Mouse (Mus musculus) midbrain, embryonic 13.5 days (tissue): ENCODE measurements around the gene Cenpl. TPM values are rescaled to one million over a fixed set of nuclear protein-coding genes. Genes with fewer than 3 reads are reported as not detected.

ENCODE experiments used
- ATAC-seq: fragments of 200-750 bp; cut with Nextera tagmentation; 2 replicates; pipeline ENCODE4 v1.8.0; 2017; ENCODE audit warnings: mild to moderate bottlenecking, moderate TSS enrichment, moderate library complexity
- H3K27ac ChIP-seq: fragments of 300-500 bp; sonication (generic); 2 replicates; pipeline ENCODE4 v1.5.1; 2015; ENCODE audit warnings: inconsistent platforms, mild to moderate bottlenecking, moderate library complexity
- H3K27me3 ChIP-seq: fragments of 300-500 bp; sonication (generic); 2 replicates; pipeline ENCODE4 v1.6.1; 2015; ENCODE audit warnings: mild to moderate bottlenecking, inconsistent platforms
- H3K36me3 ChIP-seq: fragments of 300-500 bp; sonication (generic); 2 replicates; pipeline ENCODE4 v1.6.1; 2015; ENCODE audit warnings: mild to moderate bottlenecking, inconsistent platforms
- H3K4me1 ChIP-seq: fragments of 300-500 bp; sonication (generic); replicated peaks from 2 replicates; pipeline ENCODE4 v1.6.1; 2015; ENCODE audit warnings: inconsistent platforms
- H3K4me2 ChIP-seq: fragments of 300-500 bp; sonication (generic); replicated peaks from 2 replicates; pipeline ENCODE4 v1.6.1; 2015; ENCODE audit warnings: moderate library complexity, mild to moderate bottlenecking, inconsistent platforms
- H3K4me3 ChIP-seq: fragments of 300-500 bp; sonication (generic); replicated peaks from 2 replicates; pipeline ENCODE4 v1.5.1; 2015; ENCODE audit warnings: mild to moderate bottlenecking, inconsistent platforms
- H3K9ac ChIP-seq: fragments of 300-500 bp; sonication (generic); replicated peaks from 2 replicates; pipeline ENCODE4 v1.6.1; 2015; ENCODE audit warnings: mild to moderate bottlenecking, inconsistent platforms
- H3K9me3 ChIP-seq: fragments of 300-500 bp; sonication (generic); 2 replicates; pipeline ENCODE4 v1.6.1; 2016; ENCODE audit warnings: mild to moderate bottlenecking, inconsistent platforms
- WGBS: fragments of 180-500 bp; shearing (Covaris S2); methylation state at CpG from one replicate; pipeline ENCODE4 v1.1.7; 2015; 5-methylcytosine and 5-hydroxymethylcytosine counted together
- polyA plus RNA-seq: library from polyadenylated mRNA; unstranded; fragments of >200 nt; fragmentation: Nextera tagmentation; extraction: Ambion mirVana; gene quantifications from 2 replicates; pipeline ENCODE4 v1.2.1, GENCODE M21; 2015

Gene Cenpl
- polyA plus RNA-seq, 1 experiment from 2014 or later, result 19.1 TPM

GRCm38 (mm10) chr1:161035786-161036404, 34.6 kb upstream of the Cenpl start:
- Histone ChIP-seq H3K4me2 (peak overlapping the region; percentile 71), H3K27me3 (no peaks in the 10 kb centered on the region), H3K9me3 (no peaks in the 10 kb centered on the region), H3K4me1 (peaks cover 43% of the 10 kb centered on the region), H3K27ac (peak overlapping the region; percentile 90), H3K36me3 (peaks cover 50% of the 10 kb centered on the region), H3K4me3 (peak overlapping the region; percentile 88), H3K9ac (peak overlapping the region; percentile 96)
- no peak for ATAC-seq
- WGBS, result 0% methylated on average over 6 of the region's 6 CpGs

- peaks cover 45% of the 10 kb centered on the region for H3K36me3 ChIP-seq
These were observed 34.1 kb upstream of the Cenpl start for GRCm38 (mm10) chr1:161036411-161036841.

GRCm38 (mm10) chr1:161037026-161037425, 33.5 kb upstream of the Cenpl start:
- whole genome bisulfite sequencing, result 4% methylated on average over 1 of the region's 1 CpGs
- no peaks in the 10 kb centered on the region for H3K27me3 ChIP-seq
- H3K9me3 ChIP-seq, result no peaks in the 10 kb centered on the region
- H3K27ac ChIP-seq, result peak overlapping the region; percentile 90
- no peak for ATAC-seq
- H3K4me2 ChIP-seq, result peak overlapping the region; percentile 71
- H3K4me1 ChIP-seq, result peaks cover 43% of the 10 kb centered on the region
- peak overlapping the region; percentile 96 for H3K9ac ChIP-seq
- H3K4me3 ChIP-seq, result peak overlapping the region; percentile 88
- peaks cover 44% of the 10 kb centered on the region for H3K36me3 ChIP-seq

More at GRCm38 (mm10) chr1:161036411-161036841, 34.1 kb upstream of the Cenpl start:
- Histone ChIP-seq H3K27ac (peak overlapping the region; percentile 90), H3K27me3 (no peaks in the 10 kb centered on the region), H3K9ac (peak overlapping the region; percentile 96), H3K9me3 (no peaks in the 10 kb centered on the region), H3K4me3 (peak overlapping the region; percentile 88), H3K4me2 (peak overlapping the region; percentile 71), H3K4me1 (peaks cover 43% of the 10 kb centered on the region)
- ATAC-seq, result no peak
- 1% methylated on average over 5 of the region's 5 CpGs for WGBS

GRCm38 (mm10) chr1:161037599-161037998, 32.9 kb upstream of the Cenpl start:
- no peak for ATAC-seq
- Histone ChIP-seq H3K9me3 (no peaks in the 10 kb centered on the region), H3K9ac (peak overlapping the region; percentile 54), H3K4me2 (peak overlapping the region; percentile 50), H3K4me3 (peak overlapping the region; percentile 31), H3K27me3 (no peaks in the 10 kb centered on the region), H3K27ac (peak overlapping the region; percentile 55), H3K4me1 (peaks cover 41% of the 10 kb centered on the region), H3K36me3 (peaks cover 39% of the 10 kb centered on the region)
- 24% methylated on average over 3 of the region's 3 CpGs for WGBS

DNA sequence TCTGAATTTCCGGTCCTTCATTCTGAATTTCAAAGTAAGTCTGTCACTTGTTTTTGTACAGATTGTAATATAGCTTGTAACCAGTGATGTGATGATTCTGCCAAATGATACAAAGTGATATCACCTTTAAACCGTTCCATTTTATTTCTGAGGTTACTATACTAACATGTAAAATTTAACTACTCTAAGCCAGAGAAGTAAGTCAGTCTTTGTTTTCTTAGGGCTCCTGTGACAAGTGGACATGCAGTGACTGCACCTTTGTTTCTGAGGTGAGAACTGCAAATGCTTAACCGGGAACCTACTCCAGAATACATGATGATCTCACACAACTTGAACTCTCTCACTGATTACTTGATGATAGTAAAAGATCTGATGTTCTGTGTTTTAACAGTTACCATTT, 32.5 kb upstream of the Cenpl start:
- H3K4me3 ChIP-seq, result peak overlapping the region; percentile 31

DNA sequence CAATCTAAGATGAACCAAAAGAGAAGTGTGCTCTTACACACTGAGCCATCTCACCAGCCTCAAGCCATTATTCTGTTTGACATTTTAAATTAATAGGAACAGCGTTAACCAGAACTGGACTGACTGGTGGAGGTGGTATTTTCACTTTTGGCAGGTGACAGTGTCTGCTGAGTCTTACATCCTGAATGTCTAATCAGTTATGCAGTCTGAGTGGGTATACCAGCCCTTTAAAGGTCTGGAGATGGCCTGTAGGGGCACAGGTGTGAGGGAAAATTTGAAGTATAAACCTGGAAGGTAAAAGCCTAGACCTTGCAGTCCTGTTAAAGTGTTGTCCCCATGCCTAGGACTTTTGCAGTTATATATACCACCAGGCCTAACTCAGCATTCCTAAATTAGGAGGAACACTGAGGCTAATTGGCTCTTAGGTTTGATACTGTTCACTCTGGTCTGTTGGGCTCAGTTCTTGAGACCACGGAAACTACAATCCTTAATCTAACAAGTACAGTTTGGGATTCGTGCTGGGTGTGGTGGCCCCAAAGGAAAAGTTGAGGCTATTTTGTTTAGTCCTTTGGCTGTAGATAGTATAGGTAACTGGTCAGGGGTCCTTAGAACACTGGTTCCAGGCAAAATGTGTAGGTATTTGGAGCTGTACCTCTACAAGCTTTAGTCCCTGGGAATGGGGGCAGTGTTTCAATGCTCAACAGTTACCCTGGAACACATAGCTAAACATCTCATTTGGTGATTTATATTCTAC, 31.4 kb upstream of the Cenpl start:
- Histone ChIP-seq H3K9ac (no peak overlapping the region), H3K27ac (peak overlapping the region; percentile 41), H3K4me3 (no peak overlapping the region), H3K27me3 (no peaks in the 10 kb centered on the region), H3K36me3 (peaks cover 47% of the 10 kb centered on the region), H3K9me3 (no peaks in the 10 kb centered on the region), H3K4me2 (no peak overlapping the region), H3K4me1 (peaks cover 26% of the 10 kb centered on the region)
- ATAC-seq, result no peak
- WGBS, result 10% methylated on average over 3 of the region's 3 CpGs

More for the DNA sequence above, 32.5 kb upstream of the Cenpl start:
- Histone ChIP-seq H3K9me3 (no peaks in the 10 kb centered on the region), H3K27ac (no peak overlapping the region; the same call in 1 of the 2 replicates), H3K9ac (peak overlapping the region; percentile 54), H3K36me3 (peaks cover 39% of the 10 kb centered on the region), H3K27me3 (no peaks in the 10 kb centered on the region), H3K4me1 (peaks cover 37% of the 10 kb centered on the region), H3K4me2 (peak overlapping the region; percentile 50)
- 33% methylated on average over 3 of the region's 3 CpGs for WGBS
- no peak for ATAC-seq

GRCm38 (mm10) chr1:161039741-161040425, 30.6 kb upstream of the Cenpl start:
- Histone ChIP-seq H3K27ac (peak overlapping the region; percentile 41), H3K9ac (no peak overlapping the region), H3K9me3 (no peaks in the 10 kb centered on the region), H3K4me2 (no peak overlapping the region), H3K4me1 (peaks cover 26% of the 10 kb centered on the region), H3K36me3 (peaks cover 54% of the 10 kb centered on the region), H3K27me3 (no peaks in the 10 kb centered on the region), H3K4me3 (no peak overlapping the region)
- ATAC-seq, result peak; percentile 34
- WGBS, result 11% methylated on average over 3 of the region's 3 CpGs

DNA sequence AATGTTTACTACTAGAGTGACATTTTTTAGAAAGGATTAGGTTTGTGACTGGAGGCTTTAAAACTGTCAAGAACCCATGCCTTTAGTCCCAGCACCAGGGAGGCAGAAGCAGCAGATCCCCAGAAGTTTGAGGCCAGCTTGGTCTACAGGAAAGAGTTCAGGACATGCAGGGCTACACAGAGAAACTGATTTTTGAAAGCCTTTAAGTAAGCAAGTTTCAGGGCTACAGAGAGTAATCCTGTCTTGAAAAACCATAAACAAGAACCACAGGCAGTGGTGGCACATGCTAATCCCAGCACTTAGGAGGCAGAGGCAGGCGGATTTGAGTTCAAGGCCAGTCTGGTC, 30.1 kb upstream of the Cenpl start:
- ATAC-seq, result no peak
- Histone ChIP-seq H3K4me1 (peaks cover 26% of the 10 kb centered on the region), H3K9ac (no peak overlapping the region), H3K27ac (peak overlapping the region; percentile 41), H3K4me2 (no peak overlapping the region), H3K36me3 (peaks cover 59% of the 10 kb centered on the region), H3K27me3 (no peaks in the 10 kb centered on the region), H3K4me3 (no peak overlapping the region), H3K9me3 (no peaks in the 10 kb centered on the region)
- WGBS, result 67% methylated on average over 1 of the region's 1 CpGs

DNA sequence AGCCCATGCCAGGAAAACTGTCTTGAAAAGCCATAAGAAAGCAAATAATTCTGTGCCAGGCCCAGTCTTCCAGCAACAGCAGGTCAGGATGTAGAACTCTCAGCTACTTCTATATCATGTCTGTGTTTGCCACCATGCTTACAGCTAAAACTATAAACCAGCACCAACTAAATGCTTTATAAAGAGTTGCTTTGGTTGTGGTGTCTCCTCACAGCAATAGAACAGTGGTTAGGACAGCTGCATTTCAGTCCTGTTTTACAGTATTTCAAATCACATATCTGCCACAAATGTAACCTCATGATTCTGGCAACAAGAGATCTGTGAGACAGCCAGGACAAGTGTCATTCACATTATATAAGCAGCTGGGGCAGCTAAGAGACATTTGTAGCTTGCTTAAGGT, 29.7 kb upstream of the Cenpl start:
- no peak for ATAC-seq
- H3K36me3 ChIP-seq, result peaks cover 64% of the 10 kb centered on the region

GRCm38 (mm10) chr1:161041261-161042020, 29.1 kb upstream of the Cenpl start:
- no peaks in the 10 kb centered on the region for H3K27me3 ChIP-seq
- no peak overlapping the region for H3K27ac ChIP-seq
- no peaks in the 10 kb centered on the region for H3K9me3 ChIP-seq
- no peak for ATAC-seq
- no peak overlapping the region for H3K4me2 ChIP-seq
- H3K4me1 ChIP-seq, result peaks cover 24% of the 10 kb centered on the region
- H3K36me3 ChIP-seq, result peaks cover 70% of the 10 kb centered on the region
- 92% methylated on average over 7 of the region's 7 CpGs for WGBS
- no peak overlapping the region for H3K9ac ChIP-seq
- H3K4me3 ChIP-seq, result no peak overlapping the region

More for the DNA sequence above, 29.7 kb upstream of the Cenpl start:
- Histone ChIP-seq H3K4me3 (no peak overlapping the region), H3K9me3 (no peaks in the 10 kb centered on the region), H3K4me2 (no peak overlapping the region), H3K27me3 (no peaks in the 10 kb centered on the region), H3K9ac (no peak overlapping the region), H3K4me1 (peaks cover 26% of the 10 kb centered on the region), H3K27ac (no peak overlapping the region)

DNA sequence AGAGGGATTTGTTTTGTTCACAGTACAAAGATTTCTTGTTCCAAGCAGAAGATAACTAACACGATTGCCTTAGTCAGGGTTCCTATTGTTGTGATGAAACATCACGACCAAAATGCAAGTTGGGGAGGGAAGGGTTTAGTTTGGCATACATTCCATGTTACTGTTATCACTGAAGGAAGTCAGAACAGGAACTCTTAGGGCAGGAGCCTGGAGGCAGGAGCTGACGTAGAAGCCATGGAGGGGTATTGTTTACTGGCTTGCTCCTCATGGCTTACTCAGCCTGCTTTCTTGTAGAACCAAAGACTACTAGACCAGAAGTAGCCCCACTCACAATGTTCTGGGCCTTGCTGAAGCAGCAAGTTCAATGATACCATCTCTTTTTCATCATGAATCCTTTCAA, 23.5 kb upstream of the Cenpl start:
- no peak for ATAC-seq
- WGBS, result 91% methylated on average over 3 of the region's 3 CpGs
- Histone ChIP-seq H3K9ac (no peak overlapping the region), H3K9me3 (no peaks in the 10 kb centered on the region), H3K36me3 (peaks cover 65% of the 10 kb centered on the region), H3K4me1 (no peaks in the 10 kb centered on the region), H3K27ac (no peak overlapping the region), H3K4me3 (no peak overlapping the region), H3K27me3 (no peaks in the 10 kb centered on the region), H3K4me2 (no peak overlapping the region)
